Mouse (Mus musculus) kidney, adult 2 months (tissue): ENCODE measurements around the gene Rnf149.

Experiments
- CTCF ChIP-seq: fragments of 200-500 bp; conservative IDR thresholded peaks from 2 replicates; pipeline ENCODE4 v1.5.1; 2011; ENCODE audit warnings: low read depth, mild to moderate bottlenecking, control low read depth, low read length, moderate library complexity, mixed read lengths; ENCODE audit not compliant: insufficient read depth, insufficient read length
- POLR2A ChIP-seq: fragments of 200-500 bp; IDR thresholded peaks from one replicate; pipeline ENCODE4 v1.6.1; 2011; ENCODE audit warnings: low read depth, low read length, control low read depth

- no peak for TF ChIP-seq POLR2A
- TF ChIP-seq CTCF, result no peak
Measured at GRCm38 (mm10) chr1:39625491-39625890, 48.3 kb upstream of the Rnf149 start.
